Mouse (Mus musculus) CH12F3 (cell line): ENCODE measurements around the gene Meox1.

Source experiments
- in situ Hi-C: fragments of 300-500 bp; cut with MboI; formaldehyde crosslinking; loops from 2 replicates; pipeline ENCODE4 v1.14.3; 2020; ENCODE audit warnings: low sequenced_read_pairs

Gene Meox1

DNA sequence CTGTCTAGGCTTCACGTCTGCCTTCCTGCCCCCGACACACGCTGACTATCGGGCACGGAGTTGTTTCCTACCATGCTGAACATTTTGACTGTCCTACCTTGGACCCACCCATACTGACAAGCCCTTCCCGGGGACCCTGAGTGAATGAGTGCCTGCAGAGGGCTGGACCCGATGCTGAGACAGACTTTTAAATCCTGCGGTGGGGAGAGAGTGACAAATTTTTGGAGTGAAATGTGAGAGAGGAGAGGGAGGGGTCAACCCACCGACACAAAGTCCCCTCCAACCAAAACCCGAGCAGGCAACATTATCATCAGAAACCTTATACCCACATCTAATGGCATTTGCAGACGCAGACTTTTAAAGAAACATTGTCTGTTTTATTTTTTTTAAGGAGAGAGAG is at the start of gene Meox1:
TSS of gene Meox1 (minus strand) at position 171 of the 400 bp plus-strand sequence.
- in situ Hi-C loops = no loop called here

DNA sequence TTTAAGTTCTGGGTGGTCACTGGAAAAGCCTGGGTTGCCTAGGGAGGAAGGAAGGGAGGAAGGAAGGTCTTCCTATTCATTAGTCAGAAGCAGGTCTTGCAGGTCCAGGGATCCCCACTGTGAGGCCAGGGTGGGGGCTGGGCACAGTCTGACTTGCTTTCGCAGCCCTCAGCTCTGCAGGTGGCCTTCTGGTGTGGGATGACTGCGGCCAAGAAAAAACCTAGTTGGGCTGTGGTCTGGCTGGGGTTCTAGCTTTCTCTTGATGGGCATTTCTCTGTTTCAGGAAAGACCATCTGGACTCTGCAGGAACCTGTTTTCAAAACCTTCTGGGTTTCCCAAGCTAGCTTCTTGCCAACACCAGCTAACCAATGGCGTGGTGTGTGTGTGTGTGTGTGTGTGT is 48.9 kb upstream of the Meox1 start:
- in situ Hi-C loops = no loop called here

DNA sequence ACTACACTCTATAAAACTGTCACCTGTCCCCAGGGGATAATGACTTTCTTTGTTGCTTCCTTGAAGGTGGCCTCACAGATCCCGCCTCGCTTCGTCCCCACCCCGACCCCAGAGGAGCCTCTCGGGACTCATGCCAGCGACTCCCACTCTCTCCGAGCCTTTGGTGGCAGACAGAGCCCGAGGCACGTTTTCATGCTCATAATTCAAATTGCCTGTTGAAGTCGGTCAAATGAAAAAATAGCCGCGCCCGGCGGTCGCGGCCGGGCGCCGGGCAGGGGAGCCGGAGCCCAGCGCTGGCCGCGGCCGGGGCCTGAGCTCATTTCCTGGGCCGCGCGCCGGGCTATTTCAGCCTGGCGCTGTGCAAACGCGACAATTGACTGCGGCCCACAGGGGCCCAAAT is 42.9 kb upstream of the Meox1 start:
- in situ Hi-C loops = no loop called here

DNA sequence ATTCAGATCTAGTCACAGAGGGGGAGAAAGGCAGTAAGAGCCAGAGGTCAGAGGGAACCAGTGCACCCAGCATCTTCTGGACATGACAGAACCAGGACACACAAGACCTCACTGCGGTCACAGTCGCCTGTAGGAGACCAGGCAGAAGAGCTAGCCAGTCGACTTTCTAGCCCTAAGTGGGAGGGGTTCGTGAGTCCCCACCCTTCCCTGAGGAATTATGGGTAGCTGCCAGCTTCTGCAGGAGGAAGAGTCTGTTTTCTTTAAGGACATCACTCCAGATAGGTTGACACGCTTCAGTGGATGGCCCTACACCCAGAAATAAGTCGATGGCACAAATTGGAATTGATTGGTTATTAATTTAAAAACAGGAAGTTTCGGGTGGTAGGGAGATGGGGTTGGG is 42.2 kb upstream of the Meox1 start:
- in situ Hi-C loops = no loop called here

DNA sequence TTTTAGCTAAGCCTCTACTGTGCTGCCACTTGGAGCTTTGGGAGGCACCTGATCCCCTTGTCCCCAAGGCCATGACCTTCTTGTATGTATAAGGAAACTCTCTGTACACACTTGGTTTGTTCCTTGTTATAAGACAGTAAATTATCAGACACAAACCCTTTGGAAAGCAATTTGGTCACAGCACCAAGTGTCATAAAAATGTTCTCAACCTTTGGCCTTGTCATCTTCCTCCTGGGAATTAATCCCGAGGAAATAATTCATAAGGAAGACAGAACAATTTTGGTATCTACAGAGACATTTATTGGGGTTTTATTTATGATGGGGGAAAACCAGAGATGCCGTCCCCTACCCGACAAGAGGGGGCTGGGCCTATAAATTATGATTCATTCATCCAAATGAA is 41.6 kb upstream of the Meox1 start:
- in situ Hi-C loops = no loop called here

DNA sequence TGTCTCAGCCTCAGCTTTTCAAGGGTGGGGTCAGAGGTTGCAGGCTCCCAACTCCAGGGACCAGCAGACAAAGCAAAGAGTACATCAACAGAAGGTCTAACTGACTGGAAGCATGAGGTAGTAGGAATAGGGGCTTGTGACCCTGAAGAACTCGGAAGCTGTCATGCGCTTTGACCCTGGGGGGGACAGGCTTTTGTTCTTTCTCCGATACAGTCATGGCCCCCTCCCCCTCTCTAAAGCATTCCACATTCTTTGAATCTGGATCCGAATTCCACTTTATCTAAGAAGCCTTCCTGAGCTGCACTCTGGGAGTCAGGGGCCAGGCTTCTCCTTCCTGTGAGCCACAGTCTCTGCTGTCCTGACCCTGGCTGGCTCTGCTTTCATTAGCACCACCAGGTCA is 37.8 kb upstream of the Meox1 start:
- in situ Hi-C loops = no loop called here

DNA sequence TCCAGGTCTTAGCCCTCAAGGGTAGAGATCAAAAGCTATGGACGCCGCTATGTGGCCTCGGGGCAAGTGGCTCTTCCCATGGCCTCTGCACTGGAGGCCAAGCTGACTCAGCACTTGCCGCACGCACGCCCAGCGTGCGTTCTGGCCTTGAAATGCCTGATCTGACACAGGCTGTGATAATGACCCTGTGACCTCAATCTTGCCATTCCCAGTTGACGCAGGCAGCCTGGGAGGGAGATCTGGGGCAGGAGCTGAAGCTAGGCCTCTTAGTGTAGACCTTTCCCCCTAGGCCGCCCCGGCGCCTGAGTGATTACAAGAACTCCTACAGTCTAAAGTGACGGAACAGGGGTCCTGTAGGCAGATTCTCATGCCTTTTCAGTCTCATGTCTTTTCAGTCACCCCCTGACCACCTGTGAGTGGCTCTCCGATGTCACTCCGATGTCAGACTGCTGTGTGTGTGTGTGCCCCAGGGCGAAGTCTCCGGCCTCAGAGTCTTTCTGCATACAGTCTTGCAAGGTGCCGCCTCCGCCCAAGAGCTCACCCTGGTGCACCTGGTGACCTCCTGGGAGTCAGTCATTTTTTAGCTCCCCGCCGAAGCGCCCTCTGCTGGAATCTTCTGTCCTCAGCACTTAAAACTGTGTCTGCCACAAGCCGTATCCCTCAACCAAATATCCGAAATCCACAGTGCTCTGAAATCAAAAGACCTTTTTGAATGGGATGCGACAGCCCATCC is 34.0 kb upstream of the Meox1 start:
- in situ Hi-C loops = no loop called here

DNA sequence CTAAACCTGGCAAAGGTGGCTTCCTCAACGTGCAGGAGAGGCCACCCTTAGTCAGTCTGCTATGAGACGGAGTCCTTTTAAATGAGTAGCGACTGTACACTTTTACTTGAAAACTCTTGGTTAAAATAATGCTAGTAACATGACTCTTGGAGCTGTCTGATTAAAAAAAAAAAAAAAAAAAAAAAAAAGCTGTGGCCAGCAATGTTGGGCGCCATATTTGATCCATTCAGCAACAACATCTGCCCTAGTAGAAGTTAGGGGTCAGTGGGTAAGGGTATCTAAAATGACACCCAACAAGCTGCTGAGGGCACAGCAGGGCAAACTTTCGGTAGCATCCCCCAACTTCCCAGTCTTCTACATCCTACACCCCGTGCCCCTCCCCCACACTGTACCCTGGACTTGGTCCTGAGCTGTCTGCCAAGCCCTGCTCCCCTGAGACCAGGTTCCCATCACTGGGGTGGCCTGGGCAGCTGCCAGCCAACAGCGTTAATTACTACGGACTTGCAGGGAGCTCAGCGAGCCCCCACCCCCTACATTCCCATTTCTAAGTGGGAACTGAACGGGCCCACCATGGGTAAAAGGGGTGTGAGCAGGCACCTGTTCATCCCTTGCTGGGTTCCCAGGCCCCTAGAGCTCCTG is 32.9 kb upstream of the Meox1 start:
- in situ Hi-C loops = no loop called here

DNA sequence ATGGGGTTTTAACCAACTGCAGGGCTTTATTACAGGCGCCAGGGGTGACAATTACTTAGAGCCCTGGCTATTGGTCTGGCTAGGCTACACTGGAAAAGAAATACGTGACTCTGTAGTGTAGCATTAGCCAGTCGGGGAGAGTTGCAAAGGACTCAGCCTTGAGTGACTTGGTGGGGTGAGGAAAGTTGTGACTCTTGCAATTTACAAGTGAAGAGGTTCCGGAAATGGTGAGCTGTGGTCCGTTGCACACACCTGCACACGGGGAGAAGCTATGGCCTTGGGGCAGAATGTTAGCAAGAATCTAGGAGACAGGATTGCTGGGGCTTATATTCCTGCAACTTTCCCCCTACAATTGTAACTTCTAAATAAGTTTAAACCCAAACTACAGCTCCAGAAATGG is 31.5 kb upstream of the Meox1 start:
- in situ Hi-C loops = no loop called here

DNA sequence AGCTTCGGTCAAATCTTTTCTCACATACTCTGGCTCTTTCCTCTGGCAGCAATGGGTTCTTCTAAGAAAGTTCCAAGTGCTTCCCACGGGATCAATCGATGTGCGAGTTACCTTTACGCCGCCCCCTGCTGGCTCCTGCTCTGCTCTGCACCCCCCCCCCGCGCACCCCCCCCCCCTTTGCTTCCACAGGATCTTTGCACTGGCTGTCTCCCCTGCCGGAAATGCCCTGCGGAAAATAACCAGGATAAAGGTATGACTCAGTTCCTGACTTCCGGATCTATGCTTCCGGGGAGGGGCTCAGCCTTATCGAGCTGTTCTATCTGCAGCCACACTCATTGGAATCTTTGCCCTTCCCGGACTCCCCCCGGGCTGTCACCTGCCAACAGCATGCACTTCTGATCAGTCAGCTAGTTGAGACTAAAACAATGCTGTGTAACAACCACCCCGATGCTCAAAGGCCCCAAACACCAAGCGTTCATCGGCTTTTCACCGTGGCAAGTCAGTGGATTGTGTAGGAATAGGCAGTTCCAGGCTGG is 30.3 kb upstream of the Meox1 start:
- in situ Hi-C loops = loop anchor here (5.0 kb wide), 1 partner anchor 43 kb away; the partner anchor contains the start of gene Sost

DNA sequence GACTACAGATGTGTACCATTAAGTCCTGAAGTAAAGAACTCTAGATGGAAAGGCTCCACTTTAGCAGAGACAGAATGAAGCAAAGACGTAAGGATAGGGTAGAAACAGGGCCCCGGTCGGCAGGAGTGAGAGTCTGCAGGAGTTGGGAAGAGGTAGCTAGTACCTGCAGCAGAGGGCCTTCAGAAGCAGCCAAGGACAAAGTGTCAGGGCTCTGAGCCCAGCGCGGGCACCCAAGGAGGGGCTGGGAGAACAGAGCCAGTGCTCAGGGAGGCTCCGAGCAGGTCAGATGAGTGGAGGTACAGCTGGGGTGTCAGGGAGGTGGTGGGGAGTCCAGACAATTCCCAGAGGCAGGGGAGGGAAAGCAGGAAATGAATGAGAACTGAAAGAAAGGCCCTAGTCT is 29.8 kb upstream of the Meox1 start:
- in situ Hi-C loops = loop anchor here (5.0 kb wide), 1 partner anchor 43 kb away; the partner anchor contains the start of gene Sost

DNA sequence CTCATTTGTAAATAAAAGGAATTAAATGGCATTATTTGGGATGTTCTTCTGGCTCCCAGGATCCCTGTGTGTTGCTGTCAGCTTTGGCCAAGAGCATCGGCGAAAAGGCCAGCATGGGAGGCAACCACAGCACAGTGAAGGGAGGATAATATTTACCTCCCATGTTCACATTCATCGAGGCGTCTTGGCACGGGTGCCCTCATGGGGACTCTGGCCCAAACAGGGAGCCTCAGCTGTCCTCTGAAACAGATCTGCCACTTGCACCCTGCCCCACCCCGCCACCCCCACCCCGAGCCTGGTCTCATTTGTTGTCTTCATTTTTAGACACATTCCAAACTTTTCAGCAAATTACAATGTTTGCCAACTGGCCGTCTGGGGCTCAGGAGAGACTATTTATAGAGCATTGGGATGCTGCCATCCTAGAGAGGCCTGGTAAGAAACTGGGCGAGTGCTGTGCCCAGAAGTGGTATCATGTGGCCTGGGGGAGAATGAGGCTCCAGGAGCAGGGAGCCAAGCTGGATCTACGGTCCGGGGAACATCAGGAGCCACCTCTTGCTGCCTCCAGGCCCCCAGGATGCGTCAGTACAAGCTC is 27.3 kb upstream of the Meox1 start:
- in situ Hi-C loops = loop anchor here (5.0 kb wide), 1 partner anchor 46 kb away; the partner anchor contains the start of gene Sost

DNA sequence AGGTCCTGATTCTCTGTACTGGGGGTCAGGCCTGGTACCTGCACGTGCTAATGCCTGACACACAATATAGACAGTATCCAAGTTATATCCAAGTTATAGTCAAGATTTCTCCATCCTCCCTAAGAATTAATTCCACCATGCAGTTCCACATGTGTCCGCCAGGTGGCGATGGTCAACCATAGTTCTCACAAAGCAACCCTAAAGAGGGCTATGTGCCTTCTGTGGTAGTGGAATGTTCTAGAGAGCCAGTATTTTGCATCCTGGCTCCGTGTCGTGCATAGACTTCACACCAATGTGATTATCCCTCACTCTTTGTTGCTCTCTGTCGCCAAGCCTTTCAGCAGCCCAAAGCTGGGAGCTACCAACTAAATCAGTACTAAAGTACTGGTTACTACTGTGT is 25.5 kb upstream of the Meox1 start:
- in situ Hi-C loops = loop anchor here (5.0 kb wide), 1 partner anchor 48 kb away; the partner anchor contains the start of gene Sost

DNA sequence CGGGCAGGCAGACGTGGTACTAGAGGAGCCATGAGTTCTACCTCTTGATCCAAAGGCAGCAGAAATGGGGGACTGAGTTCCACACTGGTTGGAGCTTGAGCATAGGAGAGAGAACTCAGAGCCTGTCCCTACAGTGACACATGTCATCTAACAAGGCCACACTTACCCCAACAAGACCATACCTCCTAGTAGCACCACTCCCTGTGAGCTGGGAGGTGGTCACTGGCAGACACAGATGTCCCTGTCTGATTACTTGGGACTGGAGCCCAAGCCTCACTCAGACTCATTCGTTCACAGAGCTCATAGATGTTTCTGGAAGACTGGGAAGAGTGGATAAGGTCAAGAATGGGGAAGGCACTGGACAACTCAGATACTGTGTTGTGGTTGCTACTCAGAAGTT is 24.4 kb upstream of the Meox1 start:
- in situ Hi-C loops = no loop called here

DNA sequence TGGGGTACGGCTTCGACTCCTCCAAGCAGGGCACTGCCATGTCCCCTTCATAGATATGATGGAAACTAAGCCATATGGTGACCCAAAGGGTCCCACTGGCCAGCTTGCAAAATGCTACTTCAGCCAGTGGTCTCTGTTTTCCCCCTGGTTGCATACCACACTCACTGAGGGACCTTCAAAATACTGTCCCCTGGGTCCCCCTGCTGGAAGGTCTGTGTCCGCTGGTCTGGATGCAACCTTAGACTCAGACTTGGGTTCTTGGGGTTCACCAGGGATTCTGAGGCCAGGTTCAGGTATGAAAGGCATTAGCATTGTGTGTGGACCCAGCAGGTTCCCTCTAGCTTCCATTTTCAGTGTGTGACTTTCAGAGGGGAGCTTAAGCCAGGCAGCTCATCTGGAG is 22.6 kb upstream of the Meox1 start:
- in situ Hi-C loops = no loop called here

DNA sequence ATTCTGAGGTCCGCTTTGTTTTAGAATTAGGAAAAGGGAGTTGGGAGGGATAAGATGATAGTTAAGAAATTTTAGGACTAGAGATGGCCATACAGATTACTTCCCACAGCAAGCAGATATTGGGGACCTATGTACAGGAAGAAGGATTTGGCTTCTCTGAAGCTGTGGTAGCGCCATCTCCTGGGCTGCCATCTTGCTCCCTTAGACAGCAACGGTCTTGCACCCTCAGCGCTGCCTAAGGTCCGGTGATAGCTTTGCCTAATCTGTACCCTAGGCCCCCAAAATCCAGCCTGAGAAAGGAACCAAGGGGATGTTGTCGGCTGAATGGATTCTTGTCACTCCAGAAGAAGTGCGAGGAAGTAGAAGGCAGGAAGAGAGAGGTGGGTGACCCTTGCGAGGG is 19.4 kb upstream of the Meox1 start:
- in situ Hi-C loops = no loop called here

DNA sequence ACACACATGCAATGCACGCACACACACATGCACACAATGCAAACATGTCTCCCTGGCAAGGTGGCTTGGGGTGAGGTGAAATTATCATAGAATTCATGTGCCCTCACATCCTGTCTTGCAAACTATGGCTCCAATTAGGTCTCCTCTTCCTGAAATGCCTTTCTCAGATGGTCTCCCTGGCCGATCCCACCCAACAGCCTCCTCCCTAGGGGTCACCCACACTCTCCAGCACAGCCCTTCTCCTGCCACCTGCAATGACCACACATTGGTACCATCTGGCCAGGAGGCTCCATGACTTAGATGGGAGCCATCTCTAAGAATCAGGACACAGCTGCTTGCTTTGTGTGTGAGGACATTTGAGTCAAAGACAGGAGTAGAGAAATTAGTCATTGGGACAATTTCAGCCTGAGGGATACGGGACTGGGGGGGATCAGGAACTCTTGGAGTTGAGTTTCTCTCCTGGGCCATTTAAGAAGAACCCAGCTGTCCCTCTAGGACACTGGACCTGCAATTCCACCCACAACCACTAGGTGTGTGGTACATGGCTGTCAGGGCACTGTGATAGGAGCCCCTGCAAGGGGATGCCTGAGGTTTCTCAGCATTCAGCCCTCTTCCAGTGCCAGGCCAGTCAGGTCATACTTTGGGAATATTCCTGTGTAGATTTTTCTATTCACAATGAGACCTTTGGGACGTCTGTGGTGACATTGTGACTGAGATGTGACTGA is 17.8 kb upstream of the Meox1 start:
- in situ Hi-C loops = no loop called here

DNA sequence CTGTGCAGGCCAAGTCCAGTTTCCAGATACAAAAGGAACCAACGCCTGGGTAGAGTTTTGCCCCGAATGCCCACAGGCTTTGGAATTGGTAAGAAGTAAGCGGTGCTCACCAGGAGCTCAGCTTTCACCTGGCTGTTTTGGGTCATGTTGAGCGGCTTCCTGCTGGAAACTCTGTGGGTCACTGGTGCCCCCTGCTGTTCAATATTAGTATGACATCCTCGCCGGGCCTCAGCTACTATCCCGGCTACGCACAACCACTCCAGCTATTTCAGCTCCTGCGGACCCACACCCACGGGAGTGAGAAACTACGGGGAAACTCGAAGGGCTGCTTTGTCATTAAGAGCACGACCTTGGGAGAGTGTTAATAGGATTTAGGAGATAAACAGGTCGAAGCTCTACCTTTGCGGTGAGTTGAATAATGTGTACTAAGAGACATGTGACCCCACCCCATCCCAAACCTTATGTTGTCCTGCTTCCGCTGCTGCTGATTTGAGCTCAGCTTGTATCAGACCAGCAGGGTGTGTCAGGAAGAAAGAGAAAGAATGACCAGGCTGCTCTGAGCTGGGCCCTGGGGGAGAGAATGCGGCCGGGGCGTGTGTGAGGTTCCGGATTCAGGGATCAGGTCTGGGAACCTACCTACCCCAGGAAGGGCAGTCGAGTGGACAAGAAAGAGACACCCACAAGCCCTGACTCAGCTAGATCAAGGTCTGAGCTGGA is 16.2 kb upstream of the Meox1 start:
- in situ Hi-C loops = no loop called here

DNA sequence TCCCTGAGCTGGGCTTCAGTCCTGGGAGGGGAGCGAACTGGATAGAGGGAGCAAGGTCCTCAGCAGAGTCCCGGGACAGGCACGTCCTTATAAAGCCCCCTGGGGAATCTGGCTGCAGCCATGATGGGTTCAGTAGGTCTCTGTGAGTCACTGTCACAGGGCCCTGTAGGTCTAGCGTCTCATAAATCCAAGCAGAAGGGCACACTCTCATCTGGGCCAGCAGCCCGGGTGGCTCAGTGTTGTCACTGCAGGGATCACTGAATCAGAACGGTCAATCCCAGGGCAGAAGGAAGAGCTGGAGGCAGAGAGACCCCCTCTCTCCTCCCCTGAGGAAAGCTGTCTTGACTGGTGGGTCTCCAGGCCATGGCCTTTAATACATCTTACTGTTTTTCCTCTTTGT is 14.6 kb upstream of the Meox1 start:
- in situ Hi-C loops = no loop called here

DNA sequence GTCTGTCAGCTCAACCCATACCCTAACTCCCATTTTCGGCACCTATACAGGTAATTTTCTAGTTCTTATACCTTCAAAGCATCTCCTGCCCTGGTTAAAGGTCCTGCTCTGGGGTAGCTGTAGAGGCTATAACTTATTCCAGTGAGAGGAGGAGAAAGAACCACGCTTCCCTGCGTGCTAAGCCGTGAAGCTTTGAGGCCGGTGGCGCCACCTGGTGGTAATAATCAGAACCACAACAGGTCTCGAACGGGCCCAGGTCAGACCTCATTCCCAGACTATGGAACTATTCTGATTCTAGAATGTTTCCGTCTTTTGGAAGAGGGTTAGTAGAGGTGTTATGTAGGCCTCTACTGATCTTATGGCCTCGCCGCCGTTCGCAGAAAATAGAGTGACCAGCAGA is 10.9 kb upstream of the Meox1 start:
- in situ Hi-C loops = no loop called here
